Mouse (Mus musculus) spleen, adult 18-20 months (tissue): ENCODE results near the gene 1700024B05Rik.
"Not testable (repeated sequence)": the region's sequence is repeated elsewhere in the genome, so short reads cannot be mapped to it uniquely, and the experiment has no call there.

Source experiments
- DNase-seq, 2 experiments: peaks; one replicate each; pipeline ENCODE4 v3.0.0; 2022; ENCODE audit warnings: mixed read lengths in 2 of 2

1700024B05Rik gene

GRCm38 (mm10) chr14:41943695-41944094, at the start of gene 1700024B05Rik:
Gene 1700024B05Rik, plus strand, starts transcription at chr14:41943995.
- not testable (repeated sequence) for DNase-seq

DNA sequence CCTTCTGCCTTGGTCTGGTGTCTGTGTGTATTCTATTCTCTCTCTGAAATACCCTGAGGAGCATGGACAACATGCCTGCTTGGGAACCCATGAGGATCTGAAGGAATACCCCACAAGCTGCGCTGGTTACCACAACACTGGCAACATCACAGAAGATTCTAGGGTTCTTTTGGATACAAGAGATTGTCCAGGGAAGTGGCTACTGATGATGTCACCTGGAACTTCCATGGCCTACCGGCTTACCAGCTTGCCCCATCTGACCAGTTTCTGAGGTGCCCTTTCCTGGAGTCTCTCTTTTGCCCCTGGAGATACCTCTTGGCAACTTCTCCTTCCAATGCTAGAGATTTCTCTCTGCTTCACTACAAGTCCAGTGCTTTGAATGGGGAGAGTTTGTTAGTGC, 36.6 kb upstream of the 1700024B05Rik start, which contains the start of gene Gm7980:
Gm7980 (minus strand) TSS at position 101 of the 400 bp plus-strand sequence.
- not testable (repeated sequence) for DNase-seq

DNA sequence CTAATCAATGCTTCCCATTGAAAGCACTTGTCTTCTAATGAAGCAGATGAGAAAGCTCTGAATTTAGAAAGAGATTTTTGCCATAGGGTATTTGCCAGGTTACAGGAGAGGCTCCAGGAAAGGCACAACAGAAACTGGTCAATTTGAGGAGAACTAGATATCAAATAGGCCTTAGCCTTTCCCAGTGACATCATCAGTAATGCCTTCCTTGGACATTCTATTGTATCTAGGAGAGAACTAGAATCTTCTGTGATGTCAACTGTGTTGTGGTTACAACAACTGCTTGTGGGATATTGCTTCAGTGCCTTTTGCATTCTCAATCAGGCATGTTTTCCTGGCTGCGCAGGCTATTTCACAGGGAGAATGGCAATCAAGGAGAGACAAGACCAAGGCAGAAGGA, 19.1 kb upstream of the 1700024B05Rik start, which contains the start of gene 1700049E17Rik1:
1700049E17Rik1 (plus strand) TSS at position 301 of the 400 bp plus-strand sequence.
- DNase-seq, result not testable (repeated sequence)

- DNase-seq, result not testable (repeated sequence)
Measured at GRCm38 (mm10) chr14:41964095-41964494, 20.3 kb downstream of the 1700024B05Rik start.

GRCm38 (mm10) chr14:41967827-41968226, 24.0 kb downstream of the 1700024B05Rik start, which contains the start of gene Gm6401:
Gene Gm6401, minus strand, starts transcription at chr14:41967927.
- not testable (repeated sequence) for DNase-seq

DNA sequence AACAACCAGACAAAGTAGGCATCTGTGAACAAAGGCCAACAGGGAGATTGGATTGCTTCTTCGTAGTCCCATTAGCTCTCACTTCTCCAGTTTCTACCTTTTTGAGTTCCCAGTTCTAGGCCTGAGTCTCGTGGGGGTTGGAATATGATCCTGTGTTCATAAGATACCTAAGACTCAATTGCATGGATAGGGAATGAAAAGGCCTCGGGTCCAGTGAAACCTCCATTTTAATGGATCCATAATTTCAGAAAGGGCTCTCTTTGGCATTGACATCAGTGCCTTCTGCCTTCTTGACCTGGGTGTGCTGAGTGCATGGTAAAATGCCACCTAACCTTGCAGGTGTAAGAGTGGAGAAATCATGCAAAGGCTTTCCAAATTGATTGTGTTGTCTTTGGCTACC, 24.8 kb downstream of the 1700024B05Rik start:
- not testable (repeated sequence) for DNase-seq

GRCm38 (mm10) chr14:41983225-41983624, 39.4 kb downstream of the 1700024B05Rik start, which contains the start of gene Gm3543:
Gene Gm3543, minus strand, starts transcription at chr14:41983325.
- not testable (repeated sequence) for DNase-seq
